Mouse (Mus musculus): Measurements from ENCODE around the gene Mrps2. TPM values are rescaled to one million over a fixed set of nuclear protein-coding genes. Genes with fewer than 3 reads are reported as not detected.
"Not testable (repeated sequence)": the region's sequence is repeated elsewhere in the genome, so short reads cannot be mapped to it uniquely, and the experiment has no call there.

The Mrps2 gene
- polyA plus RNA-seq, 1 experiment from 2014 or later = 64.0 TPM

DNA sequence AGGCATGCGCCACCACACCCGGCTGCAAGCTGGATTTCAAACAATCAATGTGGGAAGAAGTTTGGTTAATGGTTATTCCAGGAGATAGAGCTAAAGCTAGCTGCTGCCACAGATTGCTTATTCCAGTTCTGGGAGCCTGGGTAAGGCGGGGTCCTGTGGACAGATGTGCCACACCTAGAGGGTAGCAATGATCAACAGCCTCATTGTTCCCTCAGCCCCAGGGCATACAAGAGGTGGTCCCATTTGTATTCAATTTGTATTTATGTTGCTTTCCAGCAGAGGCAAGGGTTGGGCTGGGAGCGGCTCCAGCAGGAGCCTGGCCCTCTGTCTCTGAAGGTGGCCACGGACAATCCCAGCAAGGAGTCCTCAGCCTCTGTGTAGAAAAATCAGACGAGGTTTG is 38.4 kb downstream of the Mrps2 start:
- no peak overlapping the region for H3K4me2 ChIP-seq
- no peaks in the 10 kb centered on the region for H3K4me1 ChIP-seq
- no peak overlapping the region for H3K27ac ChIP-seq
- ATAC-seq (replicated peaks; ENCODE audit: low FRiP score) = no peak
- no peaks in the 10 kb centered on the region; the same call in 1 of the 2 replicates for H3K27me3 ChIP-seq
- H3K9me3 ChIP-seq (replicated peaks) = no peaks in the 10 kb centered on the region
- H3K36me3 ChIP-seq = no peaks in the 10 kb centered on the region
- H3K4me3 ChIP-seq (replicated peaks) = no peak overlapping the region
- no peak overlapping the region for H3K9ac ChIP-seq
- 87% methylated on average over 6 of the region's 6 CpGs for WGBS

DNA sequence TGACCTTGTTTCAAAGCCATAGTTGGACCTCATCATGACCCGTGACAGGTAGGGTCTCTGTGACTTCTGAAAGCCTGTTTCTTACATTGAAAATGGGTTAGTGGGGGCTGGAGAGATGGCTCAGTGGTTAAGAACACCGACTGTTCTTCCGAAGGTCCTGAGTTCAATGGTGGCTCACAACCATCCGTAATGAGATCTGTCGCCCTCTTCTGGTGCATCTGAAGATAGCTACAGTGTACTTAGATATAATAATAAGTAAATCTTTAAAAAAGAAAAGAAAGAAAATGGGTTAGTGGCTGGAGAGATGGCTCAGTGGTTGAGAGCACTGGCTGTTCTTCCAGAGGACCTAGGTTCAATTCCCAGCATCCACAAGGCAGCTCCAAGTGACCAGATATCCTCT is 43.7 kb downstream of the Mrps2 start:
- not testable (repeated sequence) for ATAC-seq (replicated peaks; ENCODE audit: low FRiP score); H3K27me3 ChIP-seq; H3K4me2 ChIP-seq; H3K36me3 ChIP-seq; H3K27ac ChIP-seq; H3K9ac ChIP-seq; H3K4me3 ChIP-seq (replicated peaks); H3K9me3 ChIP-seq (replicated peaks)
- peaks cover 34% of the 10 kb centered on the region for H3K4me1 ChIP-seq
- 55% methylated on average over 5 of the region's 5 CpGs for WGBS

DNA sequence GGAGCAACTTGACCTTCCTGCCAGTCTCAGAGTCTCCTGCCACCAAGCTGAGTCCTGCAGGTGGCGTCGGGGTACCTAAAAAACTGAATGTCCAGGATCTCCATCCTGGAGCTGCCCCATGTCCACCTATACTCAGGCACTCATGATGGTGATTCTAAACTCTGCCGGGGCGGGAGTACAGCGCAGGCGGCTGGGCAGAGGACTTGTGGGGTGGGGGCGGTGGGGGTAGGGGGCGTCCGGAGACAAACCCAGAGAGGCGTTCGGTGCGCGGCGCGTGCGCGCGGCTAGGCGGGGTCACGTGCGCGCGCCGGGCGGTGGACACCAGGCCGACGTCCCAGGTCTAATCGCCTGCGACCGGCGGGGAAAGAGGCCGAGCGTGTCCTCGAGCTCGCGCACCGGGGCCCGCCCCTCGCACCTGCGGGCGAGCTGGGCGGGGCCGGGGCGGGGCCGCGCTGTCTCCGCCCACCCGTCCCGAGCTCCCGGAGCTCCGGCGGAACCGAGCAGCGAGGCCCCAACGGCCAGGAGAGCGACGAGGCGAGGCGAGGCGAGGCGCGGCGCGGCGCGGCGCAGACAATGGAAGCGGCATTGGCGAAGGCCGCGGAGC is 45.0 kb downstream of the Mrps2 start, which contains the start of gene Ralgds:
Ralgds (plus strand) TSS at position 328 of the 604 bp plus-strand sequence.
- WGBS = 1% methylated on average over 25 of the region's 71 CpGs
- peak within 1 kb of the TSS; percentile 72 for H3K4me3 ChIP-seq (replicated peaks)
- H3K27me3 ChIP-seq = no peaks in the 10 kb centered on the region; the same call in 1 of the 2 replicates

DNA sequence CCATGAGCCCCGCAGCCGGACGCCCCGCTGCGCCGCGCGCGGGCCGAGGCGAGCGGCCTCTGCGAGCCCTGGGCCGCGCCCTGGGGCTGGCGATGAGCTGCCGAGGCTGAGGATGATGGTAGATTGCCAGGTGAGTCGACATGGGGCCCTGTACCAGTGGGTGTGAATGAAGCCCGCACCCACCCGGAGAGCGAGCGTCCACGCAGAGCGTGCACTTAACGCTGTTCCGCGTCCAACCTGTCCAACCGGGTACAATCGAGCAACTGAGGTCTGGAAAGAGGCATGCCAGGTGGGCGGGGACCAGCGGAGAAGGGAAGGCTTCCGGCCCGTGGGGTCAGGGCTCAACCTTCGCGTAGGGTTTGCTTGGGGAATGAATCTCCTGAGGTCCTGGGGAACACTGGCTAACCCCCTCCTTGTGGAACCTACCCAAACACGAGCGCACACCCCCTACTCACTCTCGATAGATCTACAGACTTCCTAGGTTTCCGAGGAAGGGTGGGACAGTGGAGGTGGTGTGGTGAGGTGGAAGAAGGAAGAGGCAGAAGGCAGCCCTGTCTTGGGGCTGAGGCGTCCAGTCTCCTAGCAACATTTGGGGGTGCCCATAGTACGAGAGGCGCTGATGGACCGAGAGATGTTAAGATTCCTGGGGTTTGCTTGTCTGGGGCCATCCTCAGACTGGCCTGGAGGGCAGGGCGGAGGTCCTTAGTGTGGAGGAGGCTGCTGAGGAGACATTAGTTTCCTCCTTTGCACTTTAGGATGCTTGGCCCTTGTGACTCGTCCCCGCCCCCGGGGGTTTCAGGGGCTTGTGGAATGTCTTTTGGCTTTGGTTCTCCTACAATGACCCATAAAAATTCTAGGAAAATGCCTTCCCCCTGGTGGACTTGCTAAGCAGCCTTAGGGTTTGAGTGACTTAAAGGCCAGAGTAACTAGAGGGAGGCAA is 45.8 kb downstream of the Mrps2 start:
- no peaks in the 10 kb centered on the region; the same call in 1 of the 2 replicates for H3K27me3 ChIP-seq
- H3K27ac ChIP-seq = peak overlapping the region; percentile 82
- peak overlapping the region; percentile 98 for H3K4me2 ChIP-seq
- H3K4me1 ChIP-seq = peaks cover 48% of the 10 kb centered on the region
- peak overlapping the region; percentile 72 for H3K4me3 ChIP-seq (replicated peaks)
- H3K9ac ChIP-seq = peak overlapping the region; percentile 83
- peaks cover 2% of the 10 kb centered on the region; the same call in 1 of the 2 replicates for H3K36me3 ChIP-seq
- peak; percentile 47 for ATAC-seq (replicated peaks; ENCODE audit: low FRiP score)
- WGBS = 4% methylated on average over 47 of the region's 47 CpGs
- H3K9me3 ChIP-seq (replicated peaks) = no peaks in the 10 kb centered on the region

More for the DNA sequence above, 45.0 kb downstream of the Mrps2 start, which contains the start of gene Ralgds:
- peak within 1 kb of the TSS; percentile 83 for H3K9ac ChIP-seq
- H3K9me3 ChIP-seq (replicated peaks) = no peaks in the 10 kb centered on the region
- peaks cover 43% of the 10 kb centered on the region for H3K4me1 ChIP-seq
- peak; percentile 80 for ATAC-seq (replicated peaks; ENCODE audit: low FRiP score)
- no peaks in the 10 kb centered on the region for H3K36me3 ChIP-seq
- H3K4me2 ChIP-seq = peak within 1 kb of the TSS; percentile 98
- peak within 1 kb of the TSS; percentile 82 for H3K27ac ChIP-seq

DNA sequence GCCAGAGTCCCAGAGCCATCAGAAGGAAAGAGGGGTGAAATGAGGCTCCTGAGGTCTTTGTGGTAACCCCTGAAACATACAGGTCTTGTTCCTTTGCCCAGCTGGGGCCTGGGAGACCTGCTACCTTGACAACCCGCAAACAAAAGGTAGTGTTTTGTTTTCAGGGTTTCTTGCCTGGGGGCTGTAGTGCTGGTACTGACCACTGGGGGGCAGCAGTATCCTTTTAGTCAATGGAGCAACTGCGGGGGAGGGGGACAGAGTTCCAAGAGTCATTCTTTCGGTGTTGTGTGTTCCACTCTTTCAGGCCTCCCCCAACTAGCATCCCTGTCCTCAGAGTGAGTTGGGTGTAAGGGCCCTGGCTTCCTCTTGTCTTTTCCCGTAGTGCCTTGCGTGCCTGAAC is 46.6 kb downstream of the Mrps2 start:
- Histone ChIP-seq H3K9ac (peak overlapping the region; percentile 83), H3K4me1 (peaks cover 48% of the 10 kb centered on the region)
- 22% methylated on average over 5 of the region's 5 CpGs for WGBS

DNA sequence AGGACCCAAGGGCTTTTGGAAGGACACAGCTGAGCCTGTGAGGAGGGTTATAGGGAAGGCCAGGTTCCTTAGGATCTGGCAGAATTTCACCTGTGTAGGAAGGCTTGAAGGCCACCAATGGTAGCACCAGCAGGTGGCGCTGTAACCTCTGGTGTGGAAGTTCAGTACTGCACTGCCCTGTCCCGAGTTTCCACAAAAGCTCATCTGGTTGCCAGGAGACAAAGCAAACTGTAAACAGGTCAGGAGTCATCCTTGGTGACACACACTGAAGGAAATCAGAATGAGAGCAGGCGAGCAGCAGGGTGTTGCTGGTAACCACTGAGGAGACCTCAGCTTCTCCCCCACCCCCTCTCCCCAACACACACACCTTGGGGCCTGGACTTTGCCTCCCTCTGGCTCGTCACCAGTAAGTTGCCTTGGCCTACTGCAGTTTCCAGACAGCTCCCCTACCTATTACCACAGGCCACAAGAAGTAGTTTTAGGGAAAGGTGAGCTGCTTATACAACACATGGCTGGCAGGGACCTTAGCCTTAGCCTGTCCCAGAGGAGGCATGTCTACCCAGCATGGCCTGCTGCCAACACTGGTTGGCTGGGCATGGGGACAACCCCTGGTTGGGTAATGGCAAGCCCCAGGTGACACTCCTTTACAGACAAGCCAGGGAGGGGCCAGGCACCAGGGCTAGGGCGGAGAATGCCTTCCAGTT is 49.5 kb downstream of the Mrps2 start:
- H3K4me1 ChIP-seq = peaks cover 56% of the 10 kb centered on the region
- no peak overlapping the region for H3K4me3 ChIP-seq (replicated peaks)
- H3K4me2 ChIP-seq = no peak overlapping the region
- peaks cover 4% of the 10 kb centered on the region; the same call in 1 of the 2 replicates for H3K36me3 ChIP-seq
- no peak overlapping the region for H3K9ac ChIP-seq
- H3K27me3 ChIP-seq = no peaks in the 10 kb centered on the region
- H3K27ac ChIP-seq = 0 out of 2 replicates have a peak overlapping the region, but pooled peaks have one; percentile 41
- H3K9me3 ChIP-seq (replicated peaks) = no peaks in the 10 kb centered on the region
- ATAC-seq (replicated peaks; ENCODE audit: low FRiP score) = no peak
- 52% methylated on average over 5 of the region's 5 CpGs for WGBS

More for the DNA sequence above, 46.6 kb downstream of the Mrps2 start:
- no peak for ATAC-seq (replicated peaks; ENCODE audit: low FRiP score)
- no peaks in the 10 kb centered on the region for H3K9me3 ChIP-seq (replicated peaks)
- H3K4me2 ChIP-seq = peak overlapping the region; percentile 98
- H3K27me3 ChIP-seq = no peaks in the 10 kb centered on the region; the same call in 1 of the 2 replicates
- no peak overlapping the region for H3K27ac ChIP-seq
- peak overlapping the region; percentile 72 for H3K4me3 ChIP-seq (replicated peaks)
- peaks cover 4% of the 10 kb centered on the region; the same call in 1 of the 2 replicates for H3K36me3 ChIP-seq

DNA sequence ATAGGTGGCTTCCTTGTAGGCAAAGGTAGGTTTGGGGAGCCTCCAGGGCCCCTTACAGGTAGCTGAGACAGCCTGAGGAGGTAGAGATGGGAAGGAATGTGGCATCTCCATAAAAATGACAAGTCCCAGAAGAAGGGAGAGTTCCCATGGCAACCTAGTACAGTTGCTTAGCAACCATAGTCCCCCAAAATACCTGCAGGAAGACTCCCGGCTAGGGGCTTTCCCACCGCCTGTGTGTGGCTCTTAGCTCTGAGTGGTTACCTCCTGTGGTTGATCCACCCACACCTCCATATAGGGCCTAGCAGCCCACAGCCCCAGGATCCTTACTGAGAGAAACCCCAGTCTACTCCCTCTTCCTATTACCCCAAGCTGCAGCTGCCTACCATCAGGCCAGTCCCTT is 50.4 kb downstream of the Mrps2 start:
- Histone ChIP-seq H3K4me1 (peaks cover 53% of the 10 kb centered on the region), H3K9me3 (replicated peaks) (no peaks in the 10 kb centered on the region), H3K9ac (no peak overlapping the region), H3K27ac (no peak overlapping the region), H3K27me3 (no peaks in the 10 kb centered on the region), H3K4me2 (no peak overlapping the region), H3K36me3 (peaks cover 4% of the 10 kb centered on the region; the same call in 1 of the 2 replicates), H3K4me3 (replicated peaks) (no peak overlapping the region)
- no peak for ATAC-seq (replicated peaks; ENCODE audit: low FRiP score)
- WGBS = 65% methylated on average over 2 of the region's 2 CpGs

DNA sequence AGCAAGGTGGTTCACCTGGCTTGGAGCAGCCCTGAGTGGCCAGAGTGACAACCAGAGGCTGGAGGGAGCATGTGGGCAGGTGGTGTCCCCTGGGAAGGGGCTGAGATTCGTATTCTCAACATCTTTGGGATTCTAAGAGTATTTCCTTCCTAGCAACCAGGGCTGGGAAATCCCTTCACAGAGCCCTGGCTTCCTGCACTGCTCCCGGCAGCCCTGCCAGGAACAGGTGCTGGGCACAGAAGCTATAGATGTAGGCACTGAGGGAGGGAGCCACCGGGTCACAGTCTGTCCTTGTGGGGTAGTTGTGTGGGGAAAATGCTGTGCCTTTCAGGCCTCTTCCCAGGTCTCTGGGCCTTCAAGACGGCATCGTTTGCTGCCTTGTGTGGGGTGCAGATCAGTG is 52.7 kb downstream of the Mrps2 start:
- no peak overlapping the region for H3K9ac ChIP-seq
- no peaks in the 10 kb centered on the region for H3K27me3 ChIP-seq
- peaks cover 4% of the 10 kb centered on the region; the same call in 1 of the 2 replicates for H3K36me3 ChIP-seq
- peaks cover 52% of the 10 kb centered on the region for H3K4me1 ChIP-seq
- H3K27ac ChIP-seq = no peak overlapping the region
- no peak for ATAC-seq (replicated peaks; ENCODE audit: low FRiP score)
- H3K4me2 ChIP-seq = no peak overlapping the region
- no peaks in the 10 kb centered on the region for H3K9me3 ChIP-seq (replicated peaks)
- WGBS = 76% methylated on average over 5 of the region's 5 CpGs
- no peak overlapping the region for H3K4me3 ChIP-seq (replicated peaks)

Other genes with a start within 250 kb of the Mrps2 start
- gene Ppp1r26, start 21.3 kb upstream of the Mrps2 start, polyA plus RNA-seq (2015; fragmentation: Nextera tagmentation; extraction: Ambion mirVana) = 5.4 and 6.0 TPM in 2 replicates
- 0.52 TPM in 1 of 2 replicates, not detected in the other for gene 1700007K13Rik, start 1.7 kb upstream of the Mrps2 start, polyA plus RNA-seq (2015; fragmentation: Nextera tagmentation; extraction: Ambion mirVana)
- gene Gbgt1, start 28.8 kb downstream of the Mrps2 start, polyA plus RNA-seq (2015; fragmentation: Nextera tagmentation; extraction: Ambion mirVana) = 5.8 and 6.5 TPM in 2 replicates
- gene Gm10134, start 38.0 kb downstream of the Mrps2 start, polyA plus RNA-seq (2015; fragmentation: Nextera tagmentation; extraction: Ambion mirVana) = 10.6 and 12.6 TPM in 2 replicates
- gene Ralgds, start 45.1 kb downstream of the Mrps2 start, polyA plus RNA-seq (2015; fragmentation: Nextera tagmentation; extraction: Ambion mirVana) = 22.6 and 30.5 TPM in 2 replicates
- gene Cel, start 95.3 kb downstream of the Mrps2 start, polyA plus RNA-seq (2015; fragmentation: Nextera tagmentation; extraction: Ambion mirVana) = 0.34 TPM in 1 of 2 replicates, not detected in the other
- 44.3 and 48.8 TPM in 2 replicates for gene Gtf3c5, start 115.7 kb downstream of the Mrps2 start, polyA plus RNA-seq (2015; fragmentation: Nextera tagmentation; extraction: Ambion mirVana)
- 0.69 and 1.1 TPM in 2 replicates for gene Gfi1b, start 153.9 kb downstream of the Mrps2 start, polyA plus RNA-seq (2015; fragmentation: Nextera tagmentation; extraction: Ambion mirVana)
- gene Tsc1, start 173.2 kb downstream of the Mrps2 start, polyA plus RNA-seq (2015; fragmentation: Nextera tagmentation; extraction: Ambion mirVana) = 18.4 and 22.9 TPM in 2 replicates
- gene Spaca9, start 231.7 kb downstream of the Mrps2 start, polyA plus RNA-seq (2015; fragmentation: Nextera tagmentation; extraction: Ambion mirVana) = 2.7 and 3.0 TPM in 2 replicates
- 0.99 and 1.0 TPM in 2 replicates for gene Ak8, start 232.1 kb downstream of the Mrps2 start, polyA plus RNA-seq (2015; fragmentation: Nextera tagmentation; extraction: Ambion mirVana)